Mouse (Mus musculus): ENCODE measurements around the gene Fam83b.

The Fam83b gene

DNA sequence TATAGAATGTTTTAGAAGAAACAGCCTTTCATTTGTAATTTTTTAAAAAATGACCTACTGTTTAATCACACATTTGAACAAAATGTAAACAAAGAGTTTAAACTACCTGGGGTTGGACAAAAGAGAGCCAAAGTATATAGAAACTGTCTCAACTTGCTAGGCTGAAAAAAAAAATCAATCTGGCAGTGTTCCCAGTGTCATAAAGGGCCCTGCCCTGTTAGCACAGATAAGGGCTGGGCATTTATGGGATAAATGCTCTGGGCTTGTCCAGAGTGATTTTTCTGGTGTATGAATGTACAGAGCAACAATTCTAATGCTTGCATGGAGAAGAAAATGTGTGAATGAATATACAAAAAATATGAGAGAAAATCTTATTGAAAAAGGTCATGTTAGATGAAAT is 43.8 kb downstream of the Fam83b start:
- DNase-seq (ENCODE audit: low read depth, low spot score) = no peak

DNA sequence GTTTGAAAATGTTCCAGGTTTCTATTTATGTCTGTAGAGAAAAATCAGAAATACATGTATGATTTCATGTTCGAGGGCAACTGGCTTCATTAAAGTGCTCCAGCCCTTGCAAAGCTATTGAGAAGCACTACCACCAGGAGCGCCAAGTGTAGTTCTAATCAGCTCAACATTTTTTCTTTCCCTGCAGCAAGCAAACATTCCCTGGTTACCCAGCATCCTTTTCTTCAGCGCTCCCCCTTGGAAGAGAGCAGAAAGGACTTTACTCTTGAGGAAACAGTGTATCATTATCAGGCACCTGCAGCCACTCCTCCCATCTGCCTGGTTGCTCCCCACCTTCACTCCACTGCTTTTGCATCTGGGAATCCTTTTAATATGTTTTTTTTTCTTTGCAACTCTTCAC is 45.3 kb downstream of the Fam83b start:
- DNase-seq (ENCODE audit: low read depth, low spot score) = no peak

DNA sequence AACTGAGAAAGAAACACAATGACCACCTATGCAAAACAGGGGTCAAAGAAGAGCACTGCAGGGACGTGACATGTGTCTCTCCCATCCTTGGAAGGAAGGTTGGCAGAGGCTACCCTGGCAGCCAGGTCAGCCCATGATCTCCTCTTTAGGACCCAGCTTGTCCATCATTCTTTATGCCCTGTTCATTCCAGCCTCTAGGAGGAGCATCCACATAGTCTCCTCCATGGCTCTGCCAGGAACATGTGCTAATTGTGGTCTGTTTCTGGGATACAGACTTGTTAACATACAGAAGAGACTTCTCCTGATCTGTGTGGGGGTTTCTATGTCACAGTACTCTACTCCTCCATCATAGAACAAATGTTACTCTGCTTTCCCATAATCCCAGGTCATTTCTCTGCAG is 48.3 kb downstream of the Fam83b start:
- DNase-seq (ENCODE audit: low read depth, low spot score) = no peak

DNA sequence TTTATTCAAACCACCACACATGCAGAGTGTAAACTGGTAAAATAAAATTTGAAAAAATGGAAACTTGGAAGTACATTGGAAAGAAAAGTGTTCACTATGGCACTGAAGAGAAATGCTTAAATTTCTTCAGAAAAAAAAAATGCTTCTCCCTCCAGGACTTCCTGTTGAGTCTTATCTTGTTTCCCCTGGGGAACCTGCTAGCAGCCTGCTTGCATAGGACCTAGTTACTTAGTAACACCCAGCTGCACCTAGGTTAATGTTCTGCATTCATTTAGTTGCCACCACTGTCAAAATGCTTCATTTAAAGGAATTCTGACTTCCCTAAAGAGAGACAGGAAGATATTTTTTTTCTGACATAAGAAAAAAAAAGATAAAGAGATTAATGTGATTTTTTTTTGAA is 61.3 kb downstream of the Fam83b start:
- DNase-seq (ENCODE audit: low read depth, low spot score) = no peak

DNA sequence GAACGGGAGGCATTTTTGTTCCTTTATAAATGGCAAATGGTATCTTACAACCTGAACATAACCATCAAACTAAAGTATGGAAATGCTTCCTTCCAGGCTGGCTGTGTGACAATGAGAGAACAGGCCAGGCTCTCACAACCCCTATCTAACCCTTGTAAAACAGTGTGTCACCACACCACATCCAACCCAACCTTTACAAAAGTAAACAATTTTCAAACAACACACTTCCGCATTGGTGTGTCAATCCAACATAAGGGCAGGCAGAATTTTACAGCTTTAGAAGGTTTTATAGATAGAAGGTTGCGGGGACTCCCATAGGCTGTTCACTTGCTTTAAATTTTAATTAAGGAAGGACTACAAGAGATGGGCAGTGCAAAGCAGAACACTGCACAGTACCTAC is 77.2 kb downstream of the Fam83b start:
- DNase-seq (ENCODE audit: low read depth, low spot score) = no peak

DNA sequence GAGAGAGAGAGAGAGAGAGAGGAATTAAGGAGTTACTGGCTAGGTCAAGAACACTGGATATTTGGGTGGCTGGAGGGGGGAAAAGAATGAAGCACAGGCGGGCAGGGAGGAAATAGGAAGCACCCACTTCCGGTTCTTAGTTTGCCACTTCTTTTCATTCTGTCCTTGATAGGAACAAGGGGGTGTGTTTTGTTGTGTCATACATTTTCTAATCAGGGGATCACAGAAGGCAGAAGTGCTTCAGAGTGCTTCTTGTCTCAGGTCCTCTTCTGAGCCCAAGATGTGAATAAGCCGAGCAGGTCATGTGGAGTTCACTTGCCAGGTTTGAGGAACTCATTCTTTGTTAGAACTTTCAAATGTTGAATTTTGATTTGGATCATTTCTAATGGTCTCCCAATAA is 86.8 kb downstream of the Fam83b start:
- no peak for DNase-seq (ENCODE audit: low read depth, low spot score)

DNA sequence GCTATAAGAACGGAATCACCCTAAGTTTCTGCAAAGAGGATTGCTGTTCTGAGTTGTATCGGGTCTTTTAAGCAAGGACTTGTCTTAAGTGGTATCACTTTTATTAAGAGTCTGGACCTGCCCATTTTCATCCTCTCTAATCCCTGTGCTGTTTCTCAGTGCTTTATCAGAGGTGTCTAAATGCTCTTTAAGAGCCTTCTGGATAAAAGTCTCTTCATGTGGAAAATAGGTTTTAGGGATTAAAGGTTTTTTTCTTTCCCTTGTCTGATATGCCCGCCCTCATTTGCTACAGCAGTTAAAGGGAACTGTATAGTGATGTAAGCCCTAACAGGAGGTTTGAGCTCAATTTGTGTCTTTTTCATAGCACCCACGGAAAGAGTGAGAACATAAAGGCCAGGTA is 97.4 kb downstream of the Fam83b start:
- DNase-seq (ENCODE audit: low read depth, low spot score) = no peak

DNA sequence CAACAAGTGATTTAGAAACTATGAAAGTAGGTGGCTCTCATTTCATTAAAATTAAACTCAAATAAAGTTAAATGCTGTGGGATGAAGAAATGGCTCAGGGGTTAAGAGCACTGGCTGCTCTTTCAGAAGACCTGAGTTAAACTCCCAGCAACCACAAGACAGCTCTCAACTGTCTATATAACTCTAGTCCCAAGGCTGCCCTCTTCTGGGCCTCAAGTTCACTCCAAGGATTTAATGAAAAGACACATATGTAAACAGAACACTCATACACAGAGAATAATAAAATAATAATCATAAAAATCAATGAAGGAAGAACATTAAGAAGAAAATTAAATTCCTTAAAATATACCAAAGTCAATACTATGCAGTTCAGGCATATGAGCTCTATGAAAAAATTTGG is 105.4 kb downstream of the Fam83b start:
- DNase-seq (ENCODE audit: low read depth, low spot score) = no peak

DNA sequence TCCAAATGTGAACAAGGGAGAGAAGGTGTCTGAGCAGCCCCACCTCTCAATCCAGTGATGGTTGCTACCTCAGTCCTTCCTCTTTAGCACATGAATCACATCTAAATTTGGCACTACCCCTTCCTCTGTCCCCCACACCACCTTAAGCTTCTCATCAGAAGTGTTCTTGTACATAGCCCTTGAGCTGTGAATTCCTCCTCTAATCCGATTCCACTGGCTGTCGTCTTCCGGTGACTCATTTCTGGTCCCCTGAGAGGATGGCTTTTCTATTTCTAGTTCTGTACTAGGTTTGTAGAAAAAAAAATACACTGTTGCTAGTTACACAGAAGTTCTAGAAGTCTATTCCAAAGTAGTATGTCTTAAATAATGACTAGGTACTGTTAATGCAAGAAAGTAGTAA is 111.2 kb downstream of the Fam83b start:
- DNase-seq (ENCODE audit: low read depth, low spot score) = no peak
